Mouse (Mus musculus) adrenal gland, postnatal 36 days (tissue): Measurements from ENCODE around the gene Hoxa5. TPM values are rescaled to one million over a fixed set of nuclear protein-coding genes. Genes with fewer than 3 reads are reported as not detected.
A peak's percentile ranks its signal among the peaks of the same experiment; 100 is the strongest.

Experiments used
- DNase-seq, 2 experiments: peaks; one replicate each; pipeline ENCODE4 v3.0.0; 2021; ENCODE audit warnings: mixed read lengths in 1 of 2
- total RNA-seq, 2 experiments: library from RNA; stranded (reverse); gene quantifications; 2 replicates each; pipeline ENCODE4 v1.2.3; 2021

The Hoxa5 gene
- total RNA-seq, 2 experiments from 2014 or later = 14.7 to 27.8 TPM

- DNase-seq = no peak
These were observed 25.3 kb downstream of the Hoxa5 start for GRCm38 (mm10) chr6:52178918-52179665.

GRCm38 (mm10) chr6:52177806-52178205, 26.6 kb downstream of the Hoxa5 start:
- DNase-seq = no peak

GRCm38 (mm10) chr6:52177061-52177735, 27.2 kb downstream of the Hoxa5 start, which contains the start of gene 5730596B20Rik:
Gene 5730596B20Rik (plus strand): TSS chr6:52177498.
- DNase-seq = no peak

GRCm38 (mm10) chr6:52176391-52176790, 28.0 kb downstream of the Hoxa5 start:
- no peak for DNase-seq

- peak; percentile 63 to 82 for DNase-seq
These were observed 28.5 kb downstream of the Hoxa5 start for GRCm38 (mm10) chr6:52175864-52176263.

GRCm38 (mm10) chr6:52174968-52175751, 29.2 kb downstream of the Hoxa5 start:
- DNase-seq = peak in 1 of 2 experiments; percentile 54

GRCm38 (mm10) chr6:52173648-52174047, 30.7 kb downstream of the Hoxa5 start:
- DNase-seq = no peak

- DNase-seq = peak; percentile 95 to 96
These were observed 31.9 kb downstream of the Hoxa5 start for GRCm38 (mm10) chr6:52172501-52172900.

GRCm38 (mm10) chr6:52171938-52172337, 32.4 kb downstream of the Hoxa5 start:
- no peak for DNase-seq

GRCm38 (mm10) chr6:52171331-52171730, 33.1 kb downstream of the Hoxa5 start:
- no peak for DNase-seq

- DNase-seq = no peak
These were observed 33.5 kb downstream of the Hoxa5 start for GRCm38 (mm10) chr6:52170898-52171223.

- DNase-seq = peak; percentile 50 to 62
These were observed 34.1 kb downstream of the Hoxa5 start for GRCm38 (mm10) chr6:52170166-52170897.

- DNase-seq = no peak
These were observed 34.8 kb downstream of the Hoxa5 start for GRCm38 (mm10) chr6:52169499-52170165.

GRCm38 (mm10) chr6:52168191-52169055, 36.0 kb downstream of the Hoxa5 start:
- peak in 1 of 2 experiments; percentile 65 for DNase-seq

- no peak for DNase-seq
These were observed 36.6 kb downstream of the Hoxa5 start for GRCm38 (mm10) chr6:52167736-52168161.

- no peak for DNase-seq
These were observed 37.2 kb downstream of the Hoxa5 start for GRCm38 (mm10) chr6:52167176-52167575.

- no peak for DNase-seq
These were observed 37.8 kb downstream of the Hoxa5 start for GRCm38 (mm10) chr6:52166431-52167077.

- peak in 1 of 2 experiments; percentile 65 for DNase-seq
These were observed 38.7 kb downstream of the Hoxa5 start for GRCm38 (mm10) chr6:52165441-52166370.
